Mouse (Mus musculus): ENCODE data around the gene Ppp2r1b.

Gene Ppp2r1b

DNA sequence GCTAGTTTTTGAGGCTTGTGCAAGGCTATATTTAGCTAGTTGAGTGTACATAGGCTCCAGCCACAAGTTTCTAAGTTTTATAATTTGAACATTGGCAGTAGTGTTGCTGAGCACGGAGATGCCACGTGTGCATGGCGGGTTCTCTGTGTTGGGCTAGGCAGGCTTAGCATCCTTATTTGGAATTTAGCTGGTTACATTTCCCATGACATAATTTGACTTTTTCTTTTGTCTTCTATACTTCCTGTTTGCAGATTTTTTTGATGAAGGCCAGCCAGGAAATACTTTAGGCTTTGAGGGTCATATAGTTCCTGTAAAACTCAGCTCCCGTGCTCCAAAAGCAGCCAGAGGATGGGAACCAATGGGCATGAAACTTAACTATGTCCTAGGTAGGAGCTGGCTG lies 18.7 kb downstream of the Ppp2r1b start:
- CTCF ChIA-PET = no interaction called here

DNA sequence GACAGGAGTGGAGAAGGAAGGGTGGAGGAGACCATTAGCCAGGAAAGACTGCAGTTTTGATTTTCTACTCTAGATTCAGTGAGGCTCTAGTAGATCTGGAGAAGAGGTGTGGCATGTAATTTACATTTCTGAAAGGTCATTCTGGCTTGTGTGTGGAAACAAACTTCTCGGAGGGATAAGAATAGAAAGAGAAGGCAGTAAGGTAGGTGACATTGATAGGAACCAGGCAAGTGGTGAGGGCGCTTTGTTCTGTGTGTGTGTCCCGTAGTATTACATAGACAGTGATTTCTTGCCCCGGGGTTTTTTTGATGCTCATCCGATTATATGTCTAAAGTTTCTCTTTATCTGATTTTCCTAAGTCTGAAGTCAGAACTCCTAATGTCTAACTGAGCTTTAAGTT lies 19.8 kb downstream of the Ppp2r1b start:
- CTCF ChIA-PET = no interaction called here

DNA sequence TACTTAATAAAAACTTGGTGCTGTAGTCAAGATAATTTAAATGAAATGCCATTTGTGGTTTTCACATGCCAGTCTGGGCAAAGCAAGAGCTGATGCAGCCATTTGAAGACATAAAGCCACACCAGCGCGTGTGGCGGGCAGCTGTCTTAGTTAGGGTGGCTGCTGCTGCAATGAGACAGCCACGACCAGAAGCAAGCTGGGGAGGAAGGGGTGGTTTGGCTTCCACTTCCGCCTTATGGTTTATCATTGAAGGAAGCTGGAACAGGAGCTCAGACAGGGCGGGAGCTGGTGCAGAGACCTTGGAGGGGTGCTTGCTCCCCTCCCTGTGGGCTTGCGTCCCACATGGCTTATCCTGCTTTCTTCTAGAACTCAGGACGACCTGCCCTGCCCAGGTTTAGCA lies 20.7 kb downstream of the Ppp2r1b start:
- CTCF ChIA-PET = no interaction called here

DNA sequence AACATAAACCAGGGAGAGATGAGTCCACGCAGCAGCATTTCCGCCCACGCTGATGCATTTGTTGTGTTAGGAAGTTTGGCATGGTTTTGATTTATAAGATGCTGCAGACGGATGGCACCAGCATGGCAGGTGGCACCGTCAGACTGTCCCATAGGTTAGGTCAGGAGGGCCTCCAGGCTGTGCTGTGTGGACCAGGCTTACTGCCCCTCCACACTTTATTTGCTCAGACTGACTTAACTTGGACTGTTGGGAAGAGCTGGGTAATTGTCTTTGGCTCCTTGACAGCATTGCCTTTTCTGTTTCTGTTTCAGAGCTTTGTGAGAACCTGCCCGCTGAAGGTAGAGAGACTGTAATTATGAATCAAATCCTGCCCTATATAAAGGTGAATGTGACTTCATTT lies 21.9 kb downstream of the Ppp2r1b start:
- CTCF ChIA-PET = interaction anchor here (1.4 kb wide), 1 partner anchor 13 kb away, joined by 3 read pairs; no protein-coding TSS in a partner anchor

DNA sequence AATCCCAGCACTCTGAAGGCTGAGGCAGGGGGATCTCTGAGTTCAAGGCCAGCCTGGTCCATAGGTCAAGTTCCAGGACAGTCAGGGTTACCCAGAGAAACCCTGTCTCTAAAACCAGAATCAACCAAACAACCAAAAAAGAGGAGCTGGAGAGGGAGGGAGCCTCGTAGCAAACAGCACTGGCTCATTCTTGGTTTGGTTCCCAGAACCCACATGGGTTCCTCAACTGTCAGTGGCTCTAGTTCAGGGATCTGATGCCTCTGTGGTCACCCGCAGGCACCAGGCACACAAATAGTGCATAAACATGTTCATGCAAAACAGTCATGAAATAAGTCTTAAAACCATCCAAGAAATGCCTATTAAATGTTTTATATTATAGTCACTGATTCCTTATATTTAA lies 23.1 kb downstream of the Ppp2r1b start:
- CTCF ChIA-PET = no interaction called here

DNA sequence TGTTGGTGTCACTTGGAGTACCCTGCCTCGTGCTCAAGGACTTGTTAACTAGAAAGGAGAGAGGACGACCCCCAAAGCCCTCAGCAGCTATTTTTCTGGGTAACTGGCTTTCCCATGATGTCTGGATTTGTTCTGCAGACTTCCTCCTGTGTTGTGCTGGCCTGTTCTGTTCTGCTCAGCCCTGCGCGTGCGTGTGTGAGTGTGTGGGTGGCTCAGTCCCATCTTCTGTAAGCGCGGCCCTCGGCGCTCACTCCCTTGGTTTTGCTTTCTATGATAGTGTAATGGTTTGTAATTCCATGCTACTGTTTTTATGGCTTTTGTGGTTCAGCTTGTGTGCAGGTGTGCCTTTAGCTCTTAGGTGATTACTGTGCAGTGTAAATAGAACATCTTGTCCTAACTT lies 28.1 kb downstream of the Ppp2r1b start:
- CTCF ChIA-PET = no interaction called here

DNA sequence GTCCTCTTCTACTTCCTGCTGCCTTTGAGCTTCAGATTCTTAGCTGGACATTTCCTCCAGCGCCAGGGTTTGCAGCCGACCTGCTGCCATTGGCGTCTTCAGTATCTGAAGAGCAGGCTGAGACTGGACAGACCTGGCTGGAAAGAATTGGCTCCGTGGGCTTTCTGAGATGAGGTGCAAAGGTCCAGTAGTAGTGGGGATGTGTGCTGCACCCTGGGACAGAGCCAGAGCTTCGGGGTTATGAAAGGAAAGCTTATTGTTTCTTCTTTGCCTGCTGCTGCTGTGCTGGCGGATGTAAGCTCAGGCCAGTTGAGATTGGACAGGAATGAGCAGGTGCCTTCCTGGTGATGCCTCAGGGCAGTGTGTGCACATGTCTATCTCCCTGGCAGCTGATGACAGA lies 28.9 kb downstream of the Ppp2r1b start:
- CTCF ChIA-PET = no interaction called here

DNA sequence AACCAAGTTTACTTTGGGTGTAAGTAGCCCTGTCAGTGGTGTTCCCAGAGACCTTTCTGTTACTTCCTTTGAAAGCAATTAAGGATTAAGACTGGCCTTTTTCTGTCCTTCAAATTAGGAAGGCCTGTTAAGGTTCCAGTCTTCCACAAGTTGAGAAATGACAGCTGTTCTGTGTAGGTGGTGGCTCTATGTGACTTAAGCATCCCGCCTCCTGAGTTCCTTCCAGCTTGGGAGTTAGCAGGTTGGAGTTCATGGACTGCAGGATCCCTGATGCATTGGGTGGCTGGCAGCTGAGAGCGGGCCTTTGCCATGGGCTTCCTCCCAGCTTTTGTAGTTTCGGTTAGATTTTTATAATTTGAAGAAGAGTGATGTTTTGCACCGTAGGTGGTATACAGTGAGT lies 30.4 kb downstream of the Ppp2r1b start:
- CTCF ChIA-PET = interaction anchor here (0.6 kb wide), 1 partner anchor 364 kb away, joined by 10 read pairs; no protein-coding TSS in a partner anchor

DNA sequence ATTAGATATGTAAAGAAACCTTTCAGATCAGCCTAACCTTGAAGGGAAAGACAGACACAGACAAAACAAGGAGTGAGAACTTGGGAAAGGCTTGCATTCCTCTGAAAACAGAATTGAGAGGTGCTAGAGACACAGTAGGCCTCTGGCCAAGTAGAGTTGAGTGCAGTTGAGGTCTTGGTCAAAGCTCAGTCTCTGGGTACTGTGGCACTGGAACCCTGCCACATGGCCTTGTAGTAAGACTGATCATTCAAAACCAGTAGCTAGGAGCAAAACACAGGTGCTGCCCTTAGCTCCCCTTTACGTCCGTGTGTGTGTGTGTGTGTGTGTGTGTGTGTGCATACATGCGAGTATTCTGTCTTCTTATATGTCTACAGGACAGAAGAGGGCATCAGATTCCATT lies 31.2 kb downstream of the Ppp2r1b start:
- CTCF ChIA-PET = interaction anchor here (0.6 kb wide), 1 partner anchor 365 kb away, joined by 10 read pairs; no protein-coding TSS in a partner anchor

DNA sequence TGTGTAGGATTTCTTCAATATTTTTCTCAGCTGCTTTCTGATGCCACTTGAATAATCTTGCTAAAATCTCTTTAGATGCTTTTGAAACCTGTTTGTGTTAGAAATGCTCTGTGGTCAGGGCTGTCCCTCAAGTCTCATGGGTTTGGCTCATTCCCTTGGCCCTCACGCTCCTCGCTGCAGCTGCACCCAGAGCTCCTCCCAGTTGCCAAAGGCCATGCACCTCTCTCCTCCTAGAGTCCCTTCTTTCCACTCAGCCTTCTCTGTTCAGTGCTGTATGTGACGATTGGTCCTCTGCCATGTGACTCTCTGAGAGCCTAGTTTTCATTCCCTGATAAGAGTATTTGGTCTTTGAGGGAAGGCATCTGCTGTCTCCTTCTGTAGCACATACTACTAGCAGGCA lies 32.3 kb downstream of the Ppp2r1b start:
- CTCF ChIA-PET = no interaction called here

DNA sequence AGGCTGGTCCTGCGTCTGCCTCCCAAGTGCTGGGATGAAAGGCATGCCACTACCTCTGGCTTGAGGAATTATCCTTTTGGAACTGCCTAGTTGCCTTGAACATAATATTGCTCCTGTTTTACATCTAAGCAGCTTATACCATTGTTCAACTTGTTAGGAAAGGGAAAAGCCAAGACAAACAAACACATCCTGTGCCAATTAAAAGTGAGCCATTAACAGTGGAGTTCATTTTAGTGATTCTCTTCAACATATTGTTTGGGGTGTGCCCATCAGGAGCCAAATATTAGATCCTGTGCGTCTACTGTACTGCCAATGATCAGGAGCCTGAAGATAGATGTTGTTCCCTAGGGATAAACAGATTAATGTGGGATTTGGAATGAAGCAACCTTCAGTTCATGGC lies 37.1 kb downstream of the Ppp2r1b start:
- CTCF ChIA-PET = no interaction called here

DNA sequence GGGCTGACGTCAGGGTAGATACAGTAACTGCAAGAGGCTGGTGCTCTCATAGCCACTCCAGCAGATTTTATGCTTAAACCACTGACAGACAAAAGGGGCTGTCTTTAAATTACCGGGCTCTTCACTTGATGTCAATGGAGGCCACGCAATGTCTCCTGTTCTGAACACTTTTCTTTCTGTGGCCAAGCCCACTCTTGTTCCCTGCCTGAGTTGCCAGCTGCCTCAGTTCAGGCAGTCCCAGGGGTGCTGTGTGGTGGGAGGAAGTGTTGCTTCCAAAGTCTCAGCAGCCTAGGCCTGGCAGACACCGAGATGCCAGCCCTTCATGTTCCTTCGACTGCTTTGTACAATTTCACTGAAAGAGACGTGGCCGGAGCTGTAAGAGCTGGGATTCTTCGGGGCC lies 39.0 kb downstream of the Ppp2r1b start:
- CTCF ChIA-PET = no interaction called here

DNA sequence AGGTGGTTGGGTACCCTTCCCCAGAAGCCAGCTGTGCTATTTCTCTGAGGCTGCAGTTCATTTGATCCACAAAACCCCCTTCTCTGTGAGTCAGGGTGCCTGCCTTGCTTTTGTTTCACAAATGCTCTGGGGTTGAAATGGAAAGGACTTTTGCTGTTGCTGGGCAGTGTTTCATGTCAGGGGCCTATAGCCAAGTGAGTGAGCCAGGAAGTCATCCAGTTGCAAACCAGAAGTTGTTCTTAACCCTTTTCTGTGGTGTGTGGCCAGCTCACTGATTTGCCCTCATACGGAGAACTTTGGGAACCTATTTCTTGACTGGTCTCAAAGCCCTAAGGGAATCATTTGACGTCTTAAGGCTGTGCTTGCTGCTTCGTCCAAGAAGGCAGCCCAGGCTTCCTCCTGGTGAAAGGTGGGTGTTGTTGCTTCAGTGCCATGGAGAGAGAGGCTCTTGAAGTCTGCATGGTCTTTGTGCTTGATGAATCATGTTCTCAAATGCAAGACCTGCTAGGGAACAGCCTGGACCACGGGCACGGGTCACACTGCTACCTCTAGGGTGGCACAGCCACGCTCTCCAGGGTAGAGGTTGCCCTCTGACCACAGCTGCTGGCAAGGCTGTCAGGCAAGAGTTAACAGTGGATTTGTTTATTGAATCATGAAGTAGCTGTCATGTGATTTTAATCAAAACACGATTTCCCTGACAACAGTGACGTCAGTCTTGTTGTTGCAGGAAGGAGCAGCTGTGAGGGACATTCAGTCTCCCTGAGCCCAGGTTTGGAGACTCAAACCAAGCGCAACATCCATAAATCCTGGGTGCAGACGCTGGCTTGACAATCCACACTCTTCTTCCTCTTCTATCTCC lies 39.9 kb downstream of the Ppp2r1b start:
- CTCF ChIA-PET = interaction anchor here (0.7 kb wide), 1 partner anchor 74 kb away, joined by 3 read pairs; no protein-coding TSS in a partner anchor

DNA sequence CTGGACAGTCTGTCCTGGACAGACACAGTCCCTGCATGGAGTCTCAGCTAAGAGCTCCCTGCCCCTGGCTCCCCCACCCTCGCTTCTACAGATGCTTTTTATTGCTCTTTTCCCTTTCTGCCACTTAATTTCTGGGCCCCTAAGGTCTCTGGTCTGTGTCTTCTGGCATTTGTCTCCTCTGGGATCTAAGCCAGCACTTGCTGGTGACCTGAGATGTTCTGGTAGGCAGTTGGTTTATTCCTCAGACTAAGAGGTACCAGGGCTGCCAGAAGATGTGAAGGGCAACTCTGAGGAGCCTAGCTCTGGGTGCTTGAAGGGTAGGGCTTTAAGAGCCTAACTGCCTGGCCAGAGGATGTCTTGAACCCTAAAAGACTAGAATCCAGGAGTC lies 40.5 kb downstream of the Ppp2r1b start:
- CTCF ChIA-PET = no interaction called here

DNA sequence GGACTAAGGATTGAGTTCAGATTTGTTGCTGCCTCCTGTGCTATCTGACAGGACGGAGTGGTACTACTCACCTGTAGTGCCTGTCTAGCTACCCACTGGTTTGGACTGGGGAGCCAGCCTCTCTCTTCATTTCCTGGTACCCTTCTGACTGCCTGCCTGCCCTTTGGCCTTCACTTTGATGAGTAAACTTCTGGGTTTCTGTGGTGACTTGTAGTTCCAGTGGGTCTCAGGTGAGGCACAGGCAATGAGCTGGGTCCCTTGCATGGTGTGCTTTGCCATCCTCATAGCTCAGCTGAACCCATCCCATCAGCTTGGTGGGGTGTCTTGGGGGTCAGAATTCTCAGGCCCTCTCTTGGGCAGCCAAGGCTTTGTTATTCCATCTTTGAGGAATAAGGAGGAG lies 41.8 kb downstream of the Ppp2r1b start:
- CTCF ChIA-PET = interaction anchor here (0.6 kb wide), 1 partner anchor 11 kb away, joined by 8 read pairs; no protein-coding TSS in a partner anchor

DNA sequence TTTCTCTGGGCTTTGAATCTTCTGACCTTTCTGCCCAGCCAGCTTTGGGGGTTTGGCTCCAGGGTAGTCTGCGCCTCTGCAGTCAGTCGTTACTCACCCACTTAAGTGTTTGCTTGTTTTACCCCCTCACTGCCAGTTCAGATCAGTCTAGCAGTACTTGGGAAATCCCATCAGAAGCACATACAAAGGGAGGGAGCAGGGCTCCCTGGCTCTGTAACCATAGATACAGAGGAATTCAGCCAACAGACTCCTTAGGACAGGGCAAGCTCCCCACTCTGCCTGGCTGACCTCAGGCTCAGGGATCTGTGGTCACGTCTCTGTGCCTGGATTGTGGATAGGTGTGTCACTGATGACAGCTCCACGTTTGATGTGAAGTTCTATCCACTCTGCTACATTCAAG lies 42.2 kb downstream of the Ppp2r1b start:
- CTCF ChIA-PET = interaction anchor here (0.6 kb wide), 1 partner anchor 11 kb away, joined by 8 read pairs; no protein-coding TSS in a partner anchor

DNA sequence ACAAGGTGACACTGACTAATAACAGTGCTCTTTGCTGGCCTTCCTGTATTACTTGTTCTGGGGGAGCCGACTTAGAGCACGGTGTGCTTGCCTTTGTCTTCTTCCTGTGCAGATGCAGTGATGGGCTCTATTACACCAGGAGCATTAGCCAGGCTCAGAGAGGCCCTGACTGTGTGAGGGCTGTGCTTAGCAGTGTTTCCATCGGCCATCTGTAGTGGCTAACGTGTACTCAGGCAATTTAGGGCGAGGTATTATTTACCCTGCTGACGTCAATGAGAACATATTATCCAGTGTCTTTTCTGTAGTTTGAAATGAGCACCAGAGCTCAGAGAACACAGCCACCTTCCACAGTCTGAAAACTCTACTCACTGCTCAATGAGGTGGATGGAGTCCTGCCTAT lies 44.1 kb downstream of the Ppp2r1b start:
- CTCF ChIA-PET = no interaction called here

DNA sequence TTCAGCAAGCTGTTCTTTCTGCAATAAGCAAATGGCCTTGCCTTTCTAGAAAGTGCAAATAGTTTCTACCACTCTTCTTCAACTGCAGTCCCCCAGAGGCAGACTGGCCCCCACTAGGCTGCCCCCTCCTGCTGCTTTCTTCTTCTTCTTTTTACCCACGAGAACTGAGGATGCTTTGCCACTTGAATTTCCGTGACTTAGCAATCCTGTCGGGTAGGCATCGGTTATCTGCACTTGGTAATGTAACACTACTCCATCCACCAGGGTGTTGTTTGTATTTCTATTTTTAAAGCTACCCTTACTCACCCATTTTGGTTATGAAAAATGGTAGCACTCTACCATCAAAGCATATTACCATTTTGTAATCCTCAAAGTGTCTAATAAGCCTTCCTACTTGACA lies 44.9 kb downstream of the Ppp2r1b start:
- CTCF ChIA-PET = no interaction called here

DNA sequence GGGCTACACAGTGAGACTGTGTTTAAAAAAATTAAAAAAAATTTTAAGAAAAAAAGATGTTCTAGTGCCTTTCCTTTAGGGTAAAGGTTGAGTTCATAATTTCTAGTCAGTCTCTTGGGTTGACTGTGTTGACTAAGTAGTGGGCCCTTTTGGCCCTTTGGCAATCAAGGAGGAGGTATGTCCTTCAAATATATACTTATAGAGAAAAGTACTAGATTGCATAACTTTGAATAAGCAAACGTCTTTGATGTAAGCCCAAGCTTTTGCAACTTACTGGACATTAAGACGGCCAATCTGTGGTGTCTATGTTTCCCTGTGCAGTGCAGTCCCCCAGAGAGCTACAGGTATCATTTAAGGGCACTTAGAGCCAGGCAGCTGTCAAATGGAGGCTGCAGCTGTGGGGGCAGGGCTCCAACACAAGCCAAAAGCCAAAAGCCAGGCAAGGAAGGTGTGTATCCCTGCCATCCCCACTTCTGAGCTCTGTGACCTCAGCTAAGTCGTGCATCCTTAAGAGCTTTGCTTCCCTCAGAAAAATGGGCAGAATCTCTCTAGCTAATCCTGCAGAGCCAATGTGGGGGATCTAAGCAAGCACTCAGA lies 45.5 kb downstream of the Ppp2r1b start:
- CTCF ChIA-PET = no interaction called here

DNA sequence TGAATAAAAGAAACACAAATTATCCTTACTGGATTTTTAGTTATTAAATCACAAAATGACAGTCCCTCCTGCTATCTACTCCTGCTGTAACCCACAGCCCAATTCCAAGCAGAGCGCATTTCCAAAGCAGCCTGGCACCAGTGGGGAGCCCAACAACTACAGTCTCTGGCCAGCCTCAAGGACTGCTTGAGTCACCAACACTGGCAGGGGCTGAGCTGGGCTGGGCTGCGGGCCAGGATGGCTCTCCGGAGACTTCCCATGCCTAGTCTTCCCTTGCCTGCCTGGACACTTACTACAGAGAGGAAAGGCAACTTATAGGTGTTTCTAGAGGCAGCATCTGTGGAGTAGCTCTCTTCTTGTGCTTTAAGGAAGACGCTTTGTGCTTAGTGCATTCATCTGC lies 48.6 kb downstream of the Ppp2r1b start:
- CTCF ChIA-PET = no interaction called here

DNA sequence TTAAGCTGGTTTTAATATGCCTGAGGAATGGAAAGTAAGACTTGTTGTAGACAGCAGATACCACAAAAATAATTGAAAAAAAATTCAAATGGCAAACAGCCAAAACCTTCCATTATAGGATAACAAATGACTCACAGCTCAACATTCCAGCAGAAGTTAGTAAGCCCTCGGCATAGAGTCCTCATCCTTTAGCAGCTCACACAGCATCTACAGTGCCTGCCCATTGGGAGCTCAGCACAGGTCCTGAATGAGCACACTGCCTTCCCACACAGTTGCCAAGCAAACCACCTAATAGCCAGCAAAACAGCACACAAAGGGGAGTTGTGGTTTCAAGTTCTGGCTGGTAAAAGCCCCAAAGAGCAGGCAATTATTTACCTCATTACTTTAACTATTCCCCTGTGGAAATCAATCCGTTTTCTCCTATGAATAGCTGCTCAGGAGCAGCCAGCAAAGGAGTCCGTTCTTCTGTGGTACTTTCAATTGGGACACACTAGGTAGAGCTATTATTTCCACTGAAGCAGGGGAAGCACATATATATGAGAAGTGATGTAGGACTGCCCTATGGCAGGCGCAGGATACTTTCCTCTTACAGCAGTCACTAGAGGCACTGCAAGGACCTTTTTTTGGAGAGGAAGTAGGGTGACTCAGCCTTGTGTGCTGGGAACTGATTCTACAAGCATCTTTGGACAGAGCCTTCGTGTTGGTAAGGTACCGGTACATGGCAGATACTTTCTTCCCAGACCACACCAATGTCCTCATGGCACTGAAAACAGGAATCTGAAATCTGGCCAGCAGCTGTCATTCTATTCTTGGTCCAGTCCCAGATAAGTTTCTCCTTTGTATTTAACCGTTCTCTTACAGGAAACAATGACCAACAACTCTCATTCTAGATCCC lies 55.2 kb downstream of the Ppp2r1b start:
- CTCF ChIA-PET = interaction anchor here (0.5 kb wide), 1 partner anchor 57 kb away, joined by 4 read pairs; no protein-coding TSS in a partner anchor

DNA sequence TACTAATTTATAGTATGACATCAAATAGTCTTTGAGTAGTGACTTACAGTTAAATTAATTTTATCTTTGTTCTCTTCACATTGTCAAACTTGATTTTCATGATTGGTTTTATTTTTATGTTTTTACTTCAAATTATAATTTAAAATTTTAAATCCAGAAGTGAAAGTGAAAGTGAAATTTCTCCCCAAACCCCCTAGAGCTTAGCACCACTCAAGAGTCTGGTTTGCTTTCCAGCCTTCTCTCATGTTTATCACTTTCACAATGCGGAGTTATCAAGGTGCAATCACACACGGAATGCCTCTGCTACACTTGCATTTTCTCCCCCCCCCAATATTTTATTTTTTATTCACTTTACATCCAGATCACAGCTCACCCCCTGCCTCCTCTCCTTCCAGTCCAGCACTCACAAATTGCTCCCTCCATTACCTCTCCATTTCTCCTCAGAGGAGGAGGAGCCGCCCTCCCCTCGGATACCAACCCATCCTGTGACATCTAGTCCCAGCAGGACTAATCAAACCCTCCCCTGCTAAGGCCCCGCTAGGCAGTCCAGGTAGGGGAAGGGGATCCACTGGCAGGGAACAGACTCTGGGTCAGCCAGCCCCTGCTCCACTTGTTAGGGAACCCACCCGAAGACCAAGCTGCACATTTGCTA lies 59.2 kb downstream of the Ppp2r1b start:
- CTCF ChIA-PET = no interaction called here

Data from spleen, embryonic (tissue).